Mouse (Mus musculus) midbrain, embryonic 11.5 days (tissue): ENCODE results near the gene Fam19a2. TPM values are rescaled to one million over a fixed set of nuclear protein-coding genes. Genes with fewer than 3 reads are reported as not detected.

Experiments used
- ATAC-seq: fragments of 200-750 bp; cut with Nextera tagmentation; 2 replicates; pipeline ENCODE4 v1.8.0; 2017; ENCODE audit warnings: moderate TSS enrichment, moderate library complexity; ENCODE audit not compliant: low FRiP score
- DNase-seq: peaks from one replicate; pipeline ENCODE4 v3.0.0; 2015; ENCODE audit warnings: low spot score; ENCODE audit errors: missing footprints
- H3K27ac ChIP-seq: fragments of 300-500 bp; sonication (generic); 2 replicates; pipeline ENCODE4 v1.5.1; 2014; ENCODE audit warnings: low read depth, low read length
- H3K27me3 ChIP-seq: fragments of 300-500 bp; sonication (generic); 2 replicates; pipeline ENCODE4 v1.6.1; 2014; ENCODE audit warnings: mild to moderate bottlenecking, low read length, moderate library complexity, mixed read lengths; ENCODE audit not compliant: control insufficient read depth, insufficient read depth
- H3K36me3 ChIP-seq: fragments of 300-500 bp; sonication (generic); 2 replicates; pipeline ENCODE4 v1.6.1; 2014; ENCODE audit warnings: mild to moderate bottlenecking, low read length, moderate library complexity, mixed read lengths; ENCODE audit not compliant: control insufficient read depth, insufficient read depth
- H3K4me1 ChIP-seq: fragments of 300-500 bp; sonication (generic); 2 replicates; pipeline ENCODE4 v1.6.1; 2014; ENCODE audit warnings: low read length; ENCODE audit not compliant: control insufficient read depth, insufficient read depth
- H3K4me2 ChIP-seq: fragments of 300-500 bp; sonication (generic); 2 replicates; pipeline ENCODE4 v1.6.1; 2014; ENCODE audit warnings: mild to moderate bottlenecking, moderate library complexity
- H3K4me3 ChIP-seq: fragments of 300-500 bp; sonication (generic); 2 replicates; pipeline ENCODE4 v1.5.1; 2014; ENCODE audit warnings: low read depth, low read length
- H3K9ac ChIP-seq: fragments of 300-500 bp; sonication (generic); 2 replicates; pipeline ENCODE4 v1.6.1; 2014; ENCODE audit warnings: low read length
- H3K9me3 ChIP-seq: fragments of 300-500 bp; sonication (generic); 2 replicates; pipeline ENCODE4 v1.6.1; 2016; ENCODE audit warnings: low read length; ENCODE audit not compliant: control insufficient read depth
- WGBS: fragments of 180-500 bp; shearing (Covaris S2); extraction: QIAGEN DNeasy Blood & Tissue Kit; methylation state at CpG from one replicate; pipeline ENCODE4 v1.1.7; 2014; 5-methylcytosine and 5-hydroxymethylcytosine counted together
- polyA plus RNA-seq: library from polyadenylated mRNA; unstranded; fragments of >200 nt; fragmentation: Nextera tagmentation; extraction: Ambion mirVana; gene quantifications from 2 replicates; pipeline ENCODE4 v1.2.1, GENCODE M21; 2014

Fam19a2 gene
- polyA plus RNA-seq, 1 experiment from 2014 or later, result 4.7 TPM

- H3K4me3 ChIP-seq, result no peak overlapping the region
- no peaks in the 10 kb centered on the region for H3K4me1 ChIP-seq
- 91% methylated on average over 4 of the region's 4 CpGs for WGBS
- H3K9me3 ChIP-seq, result no peaks in the 10 kb centered on the region
- no peak overlapping the region for H3K9ac ChIP-seq
- no peak overlapping the region for H3K4me2 ChIP-seq
- H3K27me3 ChIP-seq, result no peaks in the 10 kb centered on the region
- H3K36me3 ChIP-seq, result no peaks in the 10 kb centered on the region
- DNase-seq (peak; percentile 8), ATAC-seq (no peak)
- H3K27ac ChIP-seq, result no peak overlapping the region
Measured at GRCm38 (mm10) chr10:123702595-123702994, 438.8 kb downstream of the Fam19a2 start.

- no peak overlapping the region for H3K4me3 ChIP-seq
- H3K27ac ChIP-seq, result no peak overlapping the region
- no peaks in the 10 kb centered on the region for H3K4me1 ChIP-seq
- H3K4me2 ChIP-seq, result no peak overlapping the region
- ATAC-seq (no peak), DNase-seq (no peak)
- H3K9ac ChIP-seq, result no peak overlapping the region
- no peaks in the 10 kb centered on the region for H3K9me3 ChIP-seq
- WGBS, result 97% methylated on average over 3 of the region's 3 CpGs
- H3K36me3 ChIP-seq, result no peaks in the 10 kb centered on the region
- H3K27me3 ChIP-seq, result no peaks in the 10 kb centered on the region
Measured at GRCm38 (mm10) chr10:123707026-123707425, 443.2 kb downstream of the Fam19a2 start.

GRCm38 (mm10) chr10:123710738-123711137 is 446.9 kb downstream of the Fam19a2 start:
- Histone ChIP-seq H3K36me3 (no peaks in the 10 kb centered on the region), H3K4me1 (no peaks in the 10 kb centered on the region), H3K9ac (no peak overlapping the region), H3K9me3 (no peaks in the 10 kb centered on the region), H3K4me3 (no peak overlapping the region), H3K4me2 (no peak overlapping the region), H3K27ac (no peak overlapping the region), H3K27me3 (no peaks in the 10 kb centered on the region)
- ATAC-seq (no peak), DNase-seq (no peak)
- WGBS, result 84% methylated on average over 2 of the region's 2 CpGs

- H3K27me3 ChIP-seq, result no peaks in the 10 kb centered on the region
- no peak overlapping the region for H3K4me2 ChIP-seq
- 79% methylated on average over 2 of the region's 2 CpGs for WGBS
- H3K27ac ChIP-seq, result no peak overlapping the region
- no peaks in the 10 kb centered on the region for H3K9me3 ChIP-seq
- no peaks in the 10 kb centered on the region for H3K4me1 ChIP-seq
- H3K4me3 ChIP-seq, result no peak overlapping the region
- no peaks in the 10 kb centered on the region for H3K36me3 ChIP-seq
- ATAC-seq, result no peak
- DNase-seq, result no peak
- no peak overlapping the region for H3K9ac ChIP-seq
Measured at GRCm38 (mm10) chr10:123721952-123722460, 458.2 kb downstream of the Fam19a2 start.

- DNase-seq, result no peak
- ATAC-seq, result no peak
- H3K36me3 ChIP-seq, result no peaks in the 10 kb centered on the region
- no peak overlapping the region for H3K4me2 ChIP-seq
- H3K4me1 ChIP-seq, result no peaks in the 10 kb centered on the region
- no peaks in the 10 kb centered on the region for H3K9me3 ChIP-seq
- H3K4me3 ChIP-seq, result no peak overlapping the region
- H3K27ac ChIP-seq, result no peak overlapping the region
- H3K9ac ChIP-seq, result no peak overlapping the region
- H3K27me3 ChIP-seq, result no peaks in the 10 kb centered on the region
Measured at GRCm38 (mm10) chr10:123723641-123724040, 459.8 kb downstream of the Fam19a2 start.

GRCm38 (mm10) chr10:123748317-123748716 is 484.5 kb downstream of the Fam19a2 start:
- Histone ChIP-seq H3K9ac (no peak overlapping the region), H3K27me3 (no peaks in the 10 kb centered on the region), H3K4me3 (no peak overlapping the region), H3K9me3 (no peaks in the 10 kb centered on the region), H3K4me1 (no peaks in the 10 kb centered on the region), H3K27ac (no peak overlapping the region), H3K36me3 (no peaks in the 10 kb centered on the region), H3K4me2 (no peak overlapping the region)
- no peak for DNase-seq
- 84% methylated on average over 1 of the region's 1 CpGs for WGBS
- ATAC-seq, result no peak

GRCm38 (mm10) chr10:123751676-123752280 is 488.0 kb downstream of the Fam19a2 start:
- no peak overlapping the region for H3K4me3 ChIP-seq
- H3K27ac ChIP-seq, result no peak overlapping the region
- H3K4me2 ChIP-seq, result no peak overlapping the region
- DNase-seq (no peak), ATAC-seq (no peak)
- no peaks in the 10 kb centered on the region for H3K27me3 ChIP-seq
- 69% methylated on average over 6 of the region's 6 CpGs for WGBS
- H3K9ac ChIP-seq, result no peak overlapping the region
- no peaks in the 10 kb centered on the region for H3K9me3 ChIP-seq
- H3K36me3 ChIP-seq, result no peaks in the 10 kb centered on the region
- no peaks in the 10 kb centered on the region for H3K4me1 ChIP-seq

- Histone ChIP-seq H3K4me3 (no peak overlapping the region), H3K27ac (no peak overlapping the region), H3K9me3 (no peaks in the 10 kb centered on the region), H3K27me3 (no peaks in the 10 kb centered on the region), H3K9ac (no peak overlapping the region), H3K36me3 (no peaks in the 10 kb centered on the region), H3K4me1 (no peaks in the 10 kb centered on the region), H3K4me2 (no peak overlapping the region)
- 88% methylated on average over 3 of the region's 3 CpGs for WGBS
- DNase-seq (no peak), ATAC-seq (no peak)
Measured at GRCm38 (mm10) chr10:123752755-123753154, 489.0 kb downstream of the Fam19a2 start.

- Histone ChIP-seq H3K4me3 (no peak overlapping the region), H3K9me3 (no peaks in the 10 kb centered on the region), H3K4me1 (no peaks in the 10 kb centered on the region), H3K27ac (no peak overlapping the region), H3K4me2 (no peak overlapping the region), H3K36me3 (no peaks in the 10 kb centered on the region), H3K9ac (no peak overlapping the region), H3K27me3 (no peaks in the 10 kb centered on the region)
- ATAC-seq, result no peak
- no peak for DNase-seq
- WGBS, result 90% methylated on average over 4 of the region's 4 CpGs
Measured at GRCm38 (mm10) chr10:123753996-123754395, 490.2 kb downstream of the Fam19a2 start.
